Mouse (Mus musculus) forebrain, embryonic 15.5 days (tissue): ENCODE data around the gene Neurod1. TPM values are rescaled to one million over a fixed set of nuclear protein-coding genes. Genes with fewer than 3 reads are reported as not detected.

Source experiments
- ATAC-seq: fragments of 200-750 bp; cut with Nextera tagmentation; replicated peaks from 2 replicates; pipeline ENCODE4 v1.8.0; 2017; ENCODE audit warnings: mild to moderate bottlenecking, moderate TSS enrichment, moderate library complexity
- H3K27ac ChIP-seq: fragments of 300-500 bp; sonication (generic); replicated peaks from 2 replicates; pipeline ENCODE4 v1.5.1; 2015; ENCODE audit warnings: mild to moderate bottlenecking, inconsistent platforms
- H3K27me3 ChIP-seq: fragments of 300-500 bp; sonication (generic); 2 replicates; pipeline ENCODE4 v1.6.1; 2015; ENCODE audit warnings: inconsistent platforms
- H3K36me3 ChIP-seq: fragments of 300-500 bp; sonication (generic); 2 replicates; pipeline ENCODE4 v1.6.1; 2015; ENCODE audit warnings: mild to moderate bottlenecking, inconsistent platforms
- H3K4me1 ChIP-seq: fragments of 300-500 bp; sonication (generic); 2 replicates; pipeline ENCODE4 v1.6.1; 2015; ENCODE audit warnings: inconsistent platforms
- H3K4me2 ChIP-seq: fragments of 300-500 bp; sonication (generic); replicated peaks from 2 replicates; pipeline ENCODE4 v1.6.1; 2015; ENCODE audit warnings: mild to moderate bottlenecking, inconsistent platforms
- H3K4me3 ChIP-seq: fragments of 300-500 bp; sonication (generic); 2 replicates; pipeline ENCODE4 v1.5.1; 2015; ENCODE audit warnings: mild to moderate bottlenecking, inconsistent platforms
- H3K9ac ChIP-seq: fragments of 300-500 bp; sonication (generic); replicated peaks from 2 replicates; pipeline ENCODE4 v1.6.1; 2015; ENCODE audit warnings: mild to moderate bottlenecking, inconsistent platforms
- H3K9me3 ChIP-seq: fragments of 300-500 bp; sonication (generic); 2 replicates; pipeline ENCODE4 v1.6.1; 2016; ENCODE audit warnings: inconsistent platforms
- WGBS: fragments of 180-500 bp; shearing (Covaris S2); methylation state at CpG from one replicate; pipeline ENCODE4 v1.1.7; 2015; ENCODE audit warnings: mixed read lengths; 5-methylcytosine and 5-hydroxymethylcytosine counted together
- polyA plus RNA-seq: library from polyadenylated mRNA; unstranded; fragments of >200 nt; fragmentation: Nextera tagmentation; extraction: Ambion mirVana; gene quantifications from 2 replicates; pipeline ENCODE4 v1.2.1, GENCODE M21; 2015

The Neurod1 gene
- 72.5 and 78.1 TPM in 2 replicates for polyA plus RNA-seq

DNA sequence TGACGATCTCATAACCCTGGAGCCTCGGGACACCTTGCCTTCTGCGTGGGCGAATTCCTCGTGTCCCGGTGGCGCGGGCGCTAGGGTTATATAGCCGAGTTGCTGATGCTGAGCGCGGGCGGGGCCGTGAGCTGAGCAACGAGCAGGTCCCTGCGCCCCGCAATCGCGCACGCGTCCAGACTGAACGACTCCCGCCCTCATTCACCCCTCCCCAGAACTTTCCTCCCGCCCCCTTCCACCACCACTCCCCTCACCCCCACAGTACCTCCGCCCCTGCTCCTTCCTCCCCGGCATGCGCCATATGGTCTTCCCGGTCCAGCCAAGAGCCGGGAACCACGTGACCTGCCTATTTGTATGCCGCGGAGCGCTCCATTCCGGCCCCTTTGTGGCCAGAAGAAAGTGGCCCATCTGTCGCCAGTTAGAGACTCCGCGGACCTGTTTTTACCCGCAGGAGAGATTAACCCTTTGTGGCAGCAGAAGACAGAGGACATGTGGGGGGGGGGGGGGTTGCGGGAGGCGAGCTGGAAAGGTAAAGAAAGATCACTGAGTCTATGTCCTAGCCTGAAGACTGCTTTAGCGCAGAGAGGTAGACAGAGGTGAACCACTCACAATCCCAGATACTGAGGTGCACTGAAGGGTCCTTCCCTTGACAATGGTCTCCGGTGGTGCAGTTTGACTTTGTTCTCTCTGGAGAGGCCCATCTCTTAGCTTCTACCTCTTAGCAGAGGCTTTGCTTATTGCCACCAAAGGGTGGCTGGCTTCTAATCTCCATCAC, at the start of gene Neurod1, which contains the start of gene Cerkl:
Gene Neurod1 (minus strand): TSS at position 177 of the 775 bp plus-strand sequence.
Gene Cerkl (minus strand): TSS at position 211 of the 775 bp plus-strand sequence.
- peak; percentile 83 for ATAC-seq
- no peaks in the 10 kb centered on the region for H3K9me3 ChIP-seq
- under 1% methylated on average over 42 of the region's 42 CpGs for WGBS
- peak within 1 kb of the TSS; percentile 58 for H3K4me2 ChIP-seq
- peak within 1 kb of the TSS; percentile 57 for H3K9ac ChIP-seq
- H3K4me3 ChIP-seq: peak within 1 kb of the TSS; percentile 40
- H3K27me3 ChIP-seq: peaks cover 24% of the 10 kb centered on the region
- H3K27ac ChIP-seq: peak within 1 kb of the TSS; percentile 52
- H3K36me3 ChIP-seq: no peaks in the 10 kb centered on the region
- peaks cover 48% of the 10 kb centered on the region for H3K4me1 ChIP-seq

DNA sequence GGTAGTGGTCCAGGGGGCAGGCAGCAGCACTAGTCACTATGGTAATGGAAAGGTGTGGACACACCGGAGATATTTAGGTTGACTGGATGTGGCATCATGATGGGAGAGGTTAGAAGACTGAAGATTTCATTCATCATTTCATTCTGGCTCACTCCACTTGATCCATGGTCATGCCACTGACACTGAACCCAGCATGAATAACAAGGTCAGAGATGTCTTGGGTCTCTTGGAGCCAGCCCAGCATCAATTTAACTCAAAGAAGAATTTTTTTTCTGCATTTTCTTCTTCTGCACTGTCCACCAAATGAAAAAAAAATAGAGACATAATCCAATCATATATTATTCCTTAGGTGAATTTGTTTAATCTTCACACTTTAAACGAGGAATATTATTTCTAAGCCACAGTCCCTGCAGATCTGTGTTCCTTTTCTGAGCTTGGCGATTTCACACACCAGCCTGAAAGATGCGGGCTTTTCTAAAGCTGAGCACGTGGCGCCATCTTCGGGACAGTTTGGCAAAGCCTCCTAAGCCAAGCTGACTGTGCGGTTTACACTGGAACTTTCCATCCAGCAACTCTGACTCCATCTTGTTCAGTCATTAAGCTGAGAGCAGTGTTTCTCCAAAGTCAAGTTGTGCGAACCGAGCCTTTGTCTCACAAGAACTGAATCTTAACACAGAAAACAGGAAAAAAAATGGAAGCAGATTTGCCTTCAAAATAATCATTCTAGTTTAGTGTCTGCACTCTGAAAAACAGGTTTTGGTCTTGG, 42.6 kb upstream of the Neurod1 start:
- no peak overlapping the region for H3K27ac ChIP-seq
- no peaks in the 10 kb centered on the region for H3K27me3 ChIP-seq
- no peaks in the 10 kb centered on the region for H3K9me3 ChIP-seq
- H3K36me3 ChIP-seq: no peaks in the 10 kb centered on the region
- no peak overlapping the region for H3K4me3 ChIP-seq
- no peak overlapping the region for H3K9ac ChIP-seq
- no peaks in the 10 kb centered on the region for H3K4me1 ChIP-seq
- WGBS: 22% methylated on average over 10 of the region's 10 CpGs
- ATAC-seq: peak; percentile 93
- no peak overlapping the region for H3K4me2 ChIP-seq

DNA sequence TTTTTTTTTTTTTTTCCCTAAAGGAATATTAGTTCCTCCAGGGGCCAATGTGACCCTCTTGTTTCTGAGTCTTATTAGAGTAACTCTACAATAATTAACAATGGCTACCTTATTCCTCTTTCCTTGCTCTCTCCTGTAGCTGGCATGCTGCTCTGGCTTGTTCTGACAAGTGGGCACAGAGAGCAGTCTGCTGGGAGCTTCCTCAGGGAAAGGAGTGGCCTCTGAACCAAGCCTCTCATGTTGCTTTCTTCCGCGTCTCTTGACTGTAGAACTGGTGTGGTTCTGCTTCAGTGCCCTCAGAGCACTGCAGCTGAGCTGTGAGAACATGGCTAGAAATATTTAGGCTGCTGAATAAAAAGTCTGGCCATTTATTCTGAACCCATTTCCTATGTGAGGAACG, 28.6 kb upstream of the Neurod1 start:
- Histone ChIP-seq H3K4me2 (no peak overlapping the region), H3K27ac (no peak overlapping the region), H3K27me3 (no peaks in the 10 kb centered on the region), H3K4me1 (no peaks in the 10 kb centered on the region), H3K9me3 (no peaks in the 10 kb centered on the region), H3K36me3 (no peaks in the 10 kb centered on the region), H3K9ac (no peak overlapping the region), H3K4me3 (no peak overlapping the region)
- no peak for ATAC-seq
- WGBS: 75% methylated on average over 3 of the region's 3 CpGs

DNA sequence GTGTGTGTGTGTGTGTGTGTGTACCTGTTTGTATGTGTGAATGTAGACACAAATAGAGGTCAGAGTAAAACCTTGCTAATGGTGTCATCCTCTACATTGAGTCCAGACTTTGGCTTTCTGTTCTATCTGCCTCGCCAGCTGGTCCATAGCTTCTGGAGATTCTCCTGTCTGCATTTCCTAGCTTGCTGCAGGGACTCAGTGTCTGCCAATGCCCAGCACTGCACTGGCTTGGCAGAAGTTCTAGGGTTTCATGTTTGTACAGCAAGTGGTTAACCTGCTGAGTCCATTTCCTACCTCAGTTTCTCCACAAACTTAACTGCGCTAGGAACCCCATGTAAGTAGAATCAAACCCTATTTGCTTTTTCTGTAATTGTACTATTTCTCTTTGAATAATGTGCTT, 26.0 kb upstream of the Neurod1 start:
- no peak overlapping the region for H3K4me2 ChIP-seq
- no peak for ATAC-seq
- 95% methylated on average over 2 of the region's 2 CpGs for WGBS

DNA sequence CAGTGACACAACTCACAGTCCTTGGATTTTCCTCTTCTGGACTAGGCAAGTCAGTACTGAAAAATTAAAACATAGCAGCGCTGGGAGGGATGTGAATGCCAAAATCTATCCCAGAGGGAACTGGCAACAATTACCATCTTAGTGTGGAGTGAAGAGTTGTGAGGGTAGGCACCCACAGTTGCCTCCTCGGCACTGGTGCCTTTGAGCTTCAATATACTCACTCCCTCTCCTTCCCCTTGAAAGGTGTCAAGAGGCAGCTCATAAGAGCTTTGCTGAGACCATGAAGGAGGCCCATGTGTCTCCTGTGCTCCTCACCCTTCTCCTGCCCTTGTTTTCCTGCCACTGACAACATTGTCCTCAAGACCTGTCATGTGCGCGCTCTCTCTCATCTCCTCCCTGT, 5.9 kb upstream of the Neurod1 start:
- Histone ChIP-seq H3K9me3 (no peaks in the 10 kb centered on the region), H3K9ac (no peak overlapping the region), H3K4me2 (no peak overlapping the region), H3K27ac (no peak overlapping the region), H3K4me1 (peaks cover 20% of the 10 kb centered on the region), H3K4me3 (no peak overlapping the region), H3K27me3 (peaks cover 16% of the 10 kb centered on the region), H3K36me3 (no peaks in the 10 kb centered on the region)
- WGBS: 78% methylated on average over 4 of the region's 4 CpGs
- no peak for ATAC-seq

More for the DNA sequence above, 26.0 kb upstream of the Neurod1 start:
- Histone ChIP-seq H3K4me1 (no peaks in the 10 kb centered on the region), H3K9me3 (no peaks in the 10 kb centered on the region), H3K27ac (no peak overlapping the region), H3K36me3 (no peaks in the 10 kb centered on the region), H3K9ac (no peak overlapping the region), H3K27me3 (no peaks in the 10 kb centered on the region), H3K4me3 (no peak overlapping the region)

DNA sequence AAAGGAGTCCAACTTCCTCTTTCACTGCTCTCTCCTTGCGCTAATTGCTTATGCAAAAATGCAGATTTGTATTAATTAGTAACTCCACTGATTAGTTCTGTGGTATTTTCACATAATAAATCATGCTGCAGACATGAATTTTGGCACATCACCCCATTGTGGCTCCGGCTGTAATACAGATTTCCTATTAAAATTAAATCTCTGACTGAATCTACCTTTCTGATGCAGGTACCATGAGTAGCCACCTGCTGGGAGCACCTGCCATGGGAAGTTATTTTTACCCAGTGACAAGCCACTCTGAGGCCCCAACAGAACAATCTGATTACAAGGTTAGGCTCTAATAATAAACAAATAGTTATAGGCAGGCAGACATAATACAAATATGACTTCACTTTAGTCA, 5.3 kb upstream of the Neurod1 start:
- no peak overlapping the region for H3K4me2 ChIP-seq
- peaks cover 18% of the 10 kb centered on the region for H3K27me3 ChIP-seq
- H3K9me3 ChIP-seq: no peaks in the 10 kb centered on the region
- H3K36me3 ChIP-seq: no peaks in the 10 kb centered on the region
- WGBS: 39% methylated on average over 2 of the region's 2 CpGs
- no peak overlapping the region for H3K9ac ChIP-seq
- H3K4me3 ChIP-seq: no peak overlapping the region
- no peak for ATAC-seq
- peaks cover 25% of the 10 kb centered on the region for H3K4me1 ChIP-seq
- H3K27ac ChIP-seq: no peak overlapping the region

DNA sequence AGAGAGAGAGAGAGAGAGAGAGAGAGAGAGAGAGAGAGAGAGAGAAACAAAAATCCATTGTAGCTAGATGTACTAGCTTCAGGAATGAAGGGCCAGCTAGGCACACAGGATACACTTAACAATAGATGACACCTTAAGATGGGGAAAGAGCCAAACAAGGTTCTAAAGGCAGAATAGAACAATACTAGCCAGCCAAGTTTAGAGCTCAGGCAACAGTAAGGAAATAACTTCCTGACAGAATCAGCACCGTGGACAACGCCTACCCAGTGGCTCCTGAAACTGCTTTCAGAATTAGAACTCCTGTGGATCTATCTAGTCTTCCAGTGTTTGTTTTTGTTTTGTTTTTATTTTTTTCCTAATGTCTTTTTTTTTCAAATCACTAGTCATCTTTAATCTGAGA, 4.0 kb upstream of the Neurod1 start:
- WGBS: 5% methylated on average over 2 of the region's 2 CpGs
- H3K4me1 ChIP-seq: peaks cover 32% of the 10 kb centered on the region
- H3K9me3 ChIP-seq: no peaks in the 10 kb centered on the region
- H3K36me3 ChIP-seq: no peaks in the 10 kb centered on the region
- no peak for ATAC-seq
- H3K4me3 ChIP-seq: no peak overlapping the region
- H3K27me3 ChIP-seq: peaks cover 24% of the 10 kb centered on the region
- H3K27ac ChIP-seq: peak overlapping the region; percentile 90
- no peak overlapping the region for H3K9ac ChIP-seq
- no peak overlapping the region for H3K4me2 ChIP-seq

DNA sequence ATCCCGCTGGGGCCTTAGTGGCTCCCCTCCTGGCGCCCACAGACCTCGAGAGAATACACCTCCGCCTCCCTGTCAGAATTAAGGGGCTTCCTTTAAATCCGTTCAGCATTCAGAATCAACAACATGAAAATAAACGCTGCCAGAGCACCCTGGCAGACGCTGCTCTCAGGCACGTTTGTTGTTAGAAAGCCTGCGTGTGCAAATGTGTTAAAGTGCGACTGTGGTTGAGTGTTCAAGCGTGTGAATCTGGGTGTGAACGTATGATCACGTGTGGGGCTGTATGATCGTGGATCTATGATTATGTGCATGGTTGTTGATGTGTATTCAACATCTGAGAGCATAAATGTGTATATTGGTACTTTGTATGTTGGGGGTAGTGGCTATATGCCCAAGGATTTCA, 3.6 kb upstream of the Neurod1 start:
- H3K36me3 ChIP-seq: no peaks in the 10 kb centered on the region
- peak overlapping the region; percentile 17; the same call in 1 of the 2 replicates for H3K9ac ChIP-seq
- H3K9me3 ChIP-seq: no peaks in the 10 kb centered on the region
- ATAC-seq: peak; percentile 23
- peak overlapping the region; percentile 20 for H3K4me3 ChIP-seq
- H3K4me2 ChIP-seq: peak overlapping the region; percentile 38
- WGBS: 3% methylated on average over 14 of the region's 14 CpGs
- peaks cover 25% of the 10 kb centered on the region for H3K27me3 ChIP-seq
- peak overlapping the region; percentile 90 for H3K27ac ChIP-seq
- peaks cover 33% of the 10 kb centered on the region for H3K4me1 ChIP-seq

DNA sequence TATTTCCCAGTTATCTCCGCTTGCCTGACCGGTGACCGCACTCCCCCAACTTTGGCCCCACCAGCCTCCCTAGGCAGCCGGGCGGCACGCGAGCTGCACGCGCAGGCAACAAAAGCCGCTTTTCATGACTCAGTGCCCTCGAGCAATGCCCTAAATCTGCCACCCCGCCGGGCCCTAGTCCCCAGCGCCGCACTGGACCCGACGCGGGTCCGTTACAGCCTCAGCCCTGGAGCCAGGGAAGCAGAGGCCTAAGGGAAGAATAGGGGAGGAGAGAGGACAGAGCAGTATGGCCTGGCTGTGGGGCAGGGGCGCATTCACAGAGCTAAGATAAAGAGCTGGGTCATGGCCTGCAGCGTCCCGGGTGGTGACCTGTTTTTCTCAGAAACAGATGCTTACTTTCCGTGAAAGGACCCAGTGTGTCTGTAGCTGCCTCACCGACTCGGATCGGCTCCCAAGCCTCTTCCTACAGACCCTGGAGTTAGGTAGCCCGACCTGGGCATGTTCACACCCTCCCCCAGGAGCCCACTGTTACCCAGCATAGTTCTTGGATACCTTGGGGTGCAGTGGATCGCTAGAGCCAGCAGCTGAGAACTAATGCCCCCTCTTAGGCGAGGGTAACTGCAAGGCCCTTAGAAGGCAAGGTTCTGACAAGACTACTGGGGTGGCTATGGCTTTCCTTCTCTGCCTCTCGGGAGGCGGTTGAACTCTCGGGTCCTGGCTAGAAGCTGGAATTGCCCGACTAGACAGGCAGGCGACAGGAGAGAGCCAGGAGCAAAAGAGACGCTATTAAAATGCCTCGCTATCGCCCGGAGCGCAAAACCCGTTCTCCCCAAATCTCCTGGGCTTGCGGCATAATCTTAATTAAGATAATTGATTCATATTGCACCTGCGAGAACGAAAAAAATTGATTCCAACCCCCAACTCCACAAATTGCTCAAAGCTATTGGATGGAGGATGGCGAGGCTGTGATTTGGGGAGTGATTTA, 2.8 kb upstream of the Neurod1 start:
- WGBS: under 1% methylated on average over 44 of the region's 44 CpGs
- Histone ChIP-seq H3K36me3 (no peaks in the 10 kb centered on the region), H3K4me3 (peak overlapping the region; percentile 20), H3K4me2 (peak overlapping the region; percentile 38), H3K27me3 (peaks cover 28% of the 10 kb centered on the region), H3K9me3 (no peaks in the 10 kb centered on the region), H3K9ac (peak overlapping the region; percentile 17), H3K4me1 (peaks cover 41% of the 10 kb centered on the region), H3K27ac (peak overlapping the region; percentile 90)
- peak; percentile 19; the same call in 1 of the 2 replicates for ATAC-seq

DNA sequence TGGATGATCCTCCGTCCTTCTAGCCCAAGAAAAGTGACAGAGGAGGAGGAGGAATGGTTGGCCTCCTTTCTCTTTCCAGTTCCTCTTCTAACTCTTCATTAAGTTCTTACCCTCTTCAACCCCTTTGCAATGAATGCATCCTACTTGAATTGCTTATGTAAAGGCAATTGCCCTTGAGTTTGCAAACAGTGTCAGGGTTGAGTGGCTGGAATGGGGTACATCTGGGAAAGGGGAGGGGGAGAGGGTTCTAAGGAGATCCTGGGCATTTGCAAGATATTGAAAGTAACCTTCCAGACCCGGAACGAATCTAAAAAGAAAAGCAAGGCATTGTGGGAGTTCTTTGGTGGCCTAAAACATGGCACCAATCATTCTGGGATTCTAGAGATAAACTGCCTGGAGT, 1.4 kb upstream of the Neurod1 start:
- no peak for ATAC-seq
- Histone ChIP-seq H3K9me3 (no peaks in the 10 kb centered on the region), H3K36me3 (no peaks in the 10 kb centered on the region), H3K4me2 (no peak overlapping the region), H3K9ac (no peak overlapping the region), H3K27me3 (peaks cover 28% of the 10 kb centered on the region), H3K27ac (no peak overlapping the region), H3K4me3 (no peak overlapping the region), H3K4me1 (peaks cover 48% of the 10 kb centered on the region)
- 15% methylated on average over 3 of the region's 3 CpGs for WGBS

DNA sequence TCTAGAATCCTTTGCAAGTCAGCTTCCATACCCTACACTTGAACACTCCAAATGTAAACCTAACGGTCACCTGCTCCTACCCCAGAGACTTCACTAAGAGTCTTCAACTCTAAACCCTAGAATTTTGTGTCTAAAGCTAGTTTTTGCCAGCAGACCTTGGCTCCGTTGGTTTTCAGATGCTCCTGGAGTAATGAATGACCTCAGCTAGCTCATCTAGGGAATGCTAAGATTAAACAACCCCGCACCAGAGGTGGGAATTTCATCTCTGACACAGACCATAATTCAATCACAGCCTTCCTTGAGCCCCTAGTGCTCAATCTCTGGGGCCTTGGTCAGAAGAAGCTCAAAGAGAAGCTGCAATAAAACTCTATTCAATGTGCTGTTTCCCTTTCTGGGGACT, 883 bp upstream of the Neurod1 start:
- Histone ChIP-seq H3K4me2 (peak overlapping the region; percentile 58; the same call in 1 of the 2 replicates), H3K4me3 (no peak overlapping the region), H3K27me3 (peaks cover 26% of the 10 kb centered on the region), H3K9ac (no peak overlapping the region), H3K4me1 (peaks cover 48% of the 10 kb centered on the region), H3K27ac (0 out of 2 replicates have a peak overlapping the region, but pooled peaks have one; percentile 52), H3K36me3 (no peaks in the 10 kb centered on the region), H3K9me3 (no peaks in the 10 kb centered on the region)
- ATAC-seq: no peak
- 61% methylated on average over 3 of the region's 3 CpGs for WGBS
